ENCODE assay signal across 13 mouse cellular contexts in genomic region chr1:161894126-161894525, GRCm38 (mm10). TPM values are rescaled to one million over a fixed set of nuclear protein-coding genes. Genes with fewer than 3 reads are reported as not detected.
DNase-seq lines count a peak whose midpoint lies in the region; ATAC-seq and TF ChIP-seq lines count a peak whose summit lies in the region.
"Had no signal": no experiment of that assay in that cellular context is flagged by ENCODE, and none has a peak within 500 bp of the region (broad histone marks: within the 10 kb centered on the region; RNA-seq: fewer than 3 reads in every experiment).

No protein-coding gene starts in this region.

- no peaks in the 10 kb centered on the region for H3K36me3 ChIP-seq in heart, embryonic 10.5 days
- no peaks in the 10 kb centered on the region for H3K36me3 ChIP-seq in thymus, adult 2 months (ENCODE audit: control insufficient read depth, insufficient read depth, low read length)
- no peaks in the 10 kb centered on the region for H3K36me3 ChIP-seq in embryonic facial prominence, embryonic 10.5 days (replicated peaks)
- H3K36me3 ChIP-seq: hindbrain, embryonic 12.5 days; kidney, embryonic 15.5 days had no signal

- H3K9me3 ChIP-seq in heart, embryonic 10.5 days, result no peaks in the 10 kb centered on the region
- no peaks in the 10 kb centered on the region for H3K9me3 ChIP-seq in embryonic facial prominence, embryonic 10.5 days
- H3K9me3 ChIP-seq: hindbrain, embryonic 12.5 days; kidney, embryonic 15.5 days had no signal

- WGBS in heart, embryonic 10.5 days, result 44% methylated on average over 2 of the region's 2 CpGs
- WGBS in thymus, adult 2 months, result 5% methylated on average over 2 of the region's 2 CpGs
- WGBS in embryonic facial prominence, embryonic 10.5 days, result 67% methylated on average over 2 of the region's 2 CpGs

- ATAC-seq in monocyte, adult 5-6 weeks (replicated peaks; ENCODE audit: insufficient number of reproducible peaks, low FRiP score, low TSS enrichment, poor library complexity, severe bottlenecking), result 0 out of 2 replicates have a peak, but pooled peaks have one; percentile 15

- no peak for TF ChIP-seq POLR2A in thymus, adult 2 months (IDR thresholded peaks at IDR 0.05; ENCODE audit: control insufficient read depth, extremely low read depth, insufficient read depth, low read length, poor library complexity)

- peaks cover 31% of the 10 kb centered on the region for H3K4me1 ChIP-seq in heart, embryonic 10.5 days
- H3K4me1 ChIP-seq in thymus, adult 2 months (replicated peaks; ENCODE audit: control insufficient read depth, insufficient read depth, low read length), result peaks cover 11% of the 10 kb centered on the region
- H3K4me1 ChIP-seq in embryonic facial prominence, embryonic 10.5 days, result peaks cover 12% of the 10 kb centered on the region
- H3K4me1 ChIP-seq: hindbrain, embryonic 12.5 days had no signal

- TF ChIP-seq CTCF in thymus, adult 2 months (IDR thresholded peaks at IDR 0.05; ENCODE audit: borderline replicate concordance, control insufficient read depth, extremely low read depth, insufficient read depth, low read length, poor library complexity), result no peak

- H3K4me3 ChIP-seq in heart, embryonic 10.5 days, result no peak overlapping the region
- no peak overlapping the region for H3K4me3 ChIP-seq in thymus, adult 2 months (ENCODE audit: control insufficient read depth, insufficient read depth, low read length)
- H3K4me3 ChIP-seq in embryonic facial prominence, embryonic 10.5 days, result no peak overlapping the region
- H3K4me3 ChIP-seq: hindbrain, embryonic 12.5 days; kidney, embryonic 15.5 days had no signal

- H3K27me3 ChIP-seq in heart, embryonic 10.5 days (ENCODE audit: insufficient read depth, poor library complexity, severe bottlenecking), result no peaks in the 10 kb centered on the region
- no peaks in the 10 kb centered on the region for H3K27me3 ChIP-seq in thymus, adult 2 months (ENCODE audit: control insufficient read depth, insufficient read depth, low read length)
- H3K27me3 ChIP-seq in embryonic facial prominence, embryonic 10.5 days (replicated peaks; ENCODE audit: low read depth, poor library complexity, severe bottlenecking), result no peaks in the 10 kb centered on the region
- H3K27me3 ChIP-seq: hindbrain, embryonic 12.5 days; kidney, embryonic 15.5 days had no signal

- intact Hi-C loops in heart, postnatal 36 days (cut with DNase I), result no loop called here

- H3K27ac ChIP-seq in heart, embryonic 10.5 days, result peak overlapping the region; percentile 79
- peak overlapping the region; percentile 73 for H3K27ac ChIP-seq in thymus, adult 2 months (ENCODE audit: control insufficient read depth, insufficient read depth, low read length)
- H3K27ac ChIP-seq in embryonic facial prominence, embryonic 10.5 days (replicated peaks), result no peak overlapping the region; the same call in 1 of the 2 replicates
- H3K27ac ChIP-seq: hindbrain, embryonic 12.5 days; kidney, embryonic 15.5 days had no signal

- no peak for DNase-seq in heart, embryonic 10.5 days (ENCODE audit: low spot score)
- DNase-seq in heart, postnatal 36 days, result no peak
- no peak for DNase-seq in thymus, adult 2 months
- DNase-seq in thymus, postnatal 4 days, result no peak
- DNase-seq in liver, result peak; percentile 35
- DNase-seq in kidney, postnatal 4 days, result no peak
- DNase-seq in embryonic facial prominence, embryonic 10.5 days (ENCODE audit: low spot score), result no peak
- DNase-seq: adrenal gland, adult 2 months; gastrocnemius, postnatal 14 days; lung, adult 2 months had no signal

RNA-seq across cellular contexts. Expression of gene Suco, which starts 17.6 kb away (rescaled TPM):
- polyA plus RNA-seq in heart, embryonic 10.5 days (2016; fragmentation: Nextera tagmentation; extraction: Ambion mirVana), result 23.4 and 26.1 TPM in 2 replicates
- total RNA-seq in heart, postnatal 36 days (2021), result 10 to 100 TPM; 17.4 to 19.4 TPM
- polyA plus RNA-seq in thymus, adult 2 months (2012; rRNA removed), result 5.2 and 6.0 TPM in 2 replicates
- total RNA-seq in monocyte, adult 5-6 weeks (2017), result 123 to 163 TPM (median 160 TPM) in 3 replicates
- 26.6 and 32.5 TPM in 2 replicates for polyA plus RNA-seq in embryonic facial prominence, embryonic 10.5 days (2016; fragmentation: Nextera tagmentation; extraction: Ambion mirVana)
